Mouse (Mus musculus) neural tube, embryonic 14.5 days (tissue): ENCODE measurements at regions not wholly inside any gene's neighbourhood (a gene's known extent, or its start where the extent isn't known, plus 50 kb on each side); places are given as distances from the start of the nearest gene placed in this dataset.

ENCODE experiments used
- ATAC-seq: fragments of 200-750 bp; cut with Nextera tagmentation; 2 replicates; pipeline ENCODE4 v1.8.0; 2017; ENCODE audit warnings: low read depth, mild to moderate bottlenecking, moderate TSS enrichment, moderate library complexity
- H3K27ac ChIP-seq: fragments of 300-500 bp; sonication (generic); 2 replicates; pipeline ENCODE4 v1.5.1; 2014; ENCODE audit warnings: low read depth, mild to moderate bottlenecking, control low read depth, low read length, moderate library complexity, mixed read lengths
- H3K27me3 ChIP-seq: fragments of 300-500 bp; sonication (generic); 2 replicates; pipeline ENCODE4 v1.6.1; 2014; ENCODE audit warnings: low read length; ENCODE audit not compliant: control insufficient read depth, insufficient read depth
- H3K36me3 ChIP-seq: fragments of 300-500 bp; sonication (generic); 2 replicates; pipeline ENCODE4 v1.6.1; 2014; ENCODE audit warnings: low read length, mixed read lengths; ENCODE audit not compliant: control insufficient read depth, insufficient read depth
- H3K4me1 ChIP-seq: fragments of 300-500 bp; sonication (generic); 2 replicates; pipeline ENCODE4 v1.6.1; 2014; ENCODE audit warnings: low read length; ENCODE audit not compliant: control insufficient read depth, insufficient read depth
- H3K4me2 ChIP-seq: fragments of 300-500 bp; sonication (generic); 2 replicates; pipeline ENCODE4 v1.6.1; 2014; ENCODE audit warnings: mild to moderate bottlenecking, low read depth, low read length, control low read depth
- H3K4me3 ChIP-seq: fragments of 300-500 bp; sonication (generic); 2 replicates; pipeline ENCODE4 v1.5.1; 2014; ENCODE audit warnings: low read depth, low read length, control low read depth, mixed read lengths
- H3K9ac ChIP-seq: fragments of 300-500 bp; sonication (generic); replicated peaks from 2 replicates; pipeline ENCODE4 v1.6.1; 2014; ENCODE audit warnings: low read depth, mild to moderate bottlenecking, control low read depth, low read length, mixed read lengths
- H3K9me3 ChIP-seq: fragments of 300-500 bp; sonication (generic); 2 replicates; pipeline ENCODE4 v1.6.1; 2016; ENCODE audit warnings: low read length; ENCODE audit not compliant: control insufficient read depth
- WGBS: fragments of 180-500 bp; shearing (Covaris S2); extraction: QIAGEN DNeasy Blood & Tissue Kit; methylation state at CpG from one replicate; pipeline ENCODE4 v1.1.7; 2014; 5-methylcytosine and 5-hydroxymethylcytosine counted together

DNA sequence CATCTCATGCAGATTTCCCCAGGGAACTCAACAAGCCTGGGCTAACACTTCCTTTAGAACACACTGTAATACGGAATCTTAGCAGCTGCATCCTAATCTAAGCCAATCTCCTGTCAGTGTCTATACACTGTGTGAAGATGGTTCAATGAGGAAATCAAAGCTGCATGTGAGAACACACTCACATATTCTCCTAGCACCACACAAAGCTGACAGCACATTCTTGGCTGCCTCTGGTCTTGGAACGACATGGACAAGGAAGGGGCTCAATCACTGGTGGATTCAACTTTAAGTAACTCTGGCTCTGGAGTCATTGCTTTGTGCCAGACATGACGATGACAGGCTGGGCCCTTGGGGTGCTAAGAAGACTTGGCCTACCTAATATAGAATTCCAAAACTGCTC lies 96.2 kb downstream of the Qpct start:
- WGBS, result 87% methylated on average over 3 of the region's 3 CpGs
- Histone ChIP-seq H3K4me1 (no peaks in the 10 kb centered on the region), H3K9ac (no peak overlapping the region), H3K4me2 (no peak overlapping the region), H3K36me3 (no peaks in the 10 kb centered on the region), H3K27me3 (no peaks in the 10 kb centered on the region; the same call in 1 of the 2 replicates), H3K27ac (no peak overlapping the region), H3K4me3 (no peak overlapping the region), H3K9me3 (no peaks in the 10 kb centered on the region)
- no peak for ATAC-seq

GRCm38 (mm10) chr17:79144913-79145625 lies 93.4 kb downstream of the Qpct start:
- H3K9ac ChIP-seq, result no peak overlapping the region
- H3K27ac ChIP-seq, result no peak overlapping the region
- no peaks in the 10 kb centered on the region for H3K4me1 ChIP-seq
- WGBS, result 54% methylated on average over 2 of the region's 2 CpGs
- ATAC-seq, result no peak
- H3K36me3 ChIP-seq, result no peaks in the 10 kb centered on the region
- H3K9me3 ChIP-seq, result no peaks in the 10 kb centered on the region
- H3K4me3 ChIP-seq, result no peak overlapping the region
- H3K4me2 ChIP-seq, result no peak overlapping the region
- no peaks in the 10 kb centered on the region; the same call in 1 of the 2 replicates for H3K27me3 ChIP-seq

DNA sequence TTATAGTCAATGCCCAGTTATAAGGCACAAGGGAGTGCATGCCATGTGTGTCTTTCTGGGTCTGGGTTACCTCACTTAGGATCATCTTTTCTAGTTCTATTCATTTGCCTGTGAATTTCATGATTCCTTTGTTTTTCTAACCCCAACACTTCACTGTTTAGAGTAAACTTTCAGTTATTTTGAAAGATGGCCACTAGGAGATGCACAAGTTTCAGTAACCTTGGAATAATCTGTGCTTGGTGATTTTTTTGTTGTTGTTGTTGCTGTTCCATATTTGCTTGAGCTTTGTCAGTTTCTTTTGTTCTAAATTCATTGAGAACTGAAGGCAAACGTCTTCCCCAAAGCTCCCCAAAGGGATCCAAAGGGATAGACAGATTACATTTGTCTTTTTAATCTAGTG lies 91.3 kb downstream of the Qpct start:
- Histone ChIP-seq H3K27me3 (no peaks in the 10 kb centered on the region), H3K4me2 (no peak overlapping the region), H3K9me3 (no peaks in the 10 kb centered on the region), H3K27ac (no peak overlapping the region), H3K36me3 (no peaks in the 10 kb centered on the region), H3K9ac (no peak overlapping the region), H3K4me3 (no peak overlapping the region), H3K4me1 (no peaks in the 10 kb centered on the region)
- no peak for ATAC-seq
- WGBS, result 50% methylated on average over 1 of the region's 1 CpGs
